Mouse (Mus musculus) embryo, embryonic 10.5 days (tissue): ENCODE measurements around the gene Sh3rf1.

Experiments used
- DNase-seq: peaks from one replicate; pipeline ENCODE4 v3.0.0-alpha.2; 2015; ENCODE audit warnings: low spot score

Sh3rf1 gene

GRCm38 (mm10) chr8:61261374-61261773, 37.7 kb downstream of the Sh3rf1 start:
- no peak for DNase-seq

DNA sequence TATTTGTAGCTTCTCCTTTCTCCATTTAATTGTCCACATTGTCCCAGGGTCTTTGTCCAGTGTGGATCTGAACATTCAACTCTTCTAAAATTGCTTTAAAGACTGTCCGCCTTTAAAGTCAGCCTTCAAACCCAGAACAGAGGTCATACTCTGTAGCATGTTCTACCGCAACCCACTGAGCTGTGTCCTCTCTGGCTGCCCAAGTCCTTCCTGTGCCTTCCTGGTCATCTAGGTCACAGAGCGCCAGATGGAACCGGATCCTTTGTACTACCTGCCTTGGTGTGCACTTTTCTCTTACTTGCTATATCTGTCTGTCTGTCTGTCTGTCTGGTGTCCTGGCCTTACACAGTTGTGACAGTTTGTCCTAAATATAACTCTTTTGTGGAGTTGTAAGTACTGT, 40.0 kb downstream of the Sh3rf1 start:
- no peak for DNase-seq

- no peak for DNase-seq
These were observed 41.2 kb downstream of the Sh3rf1 start for GRCm38 (mm10) chr8:61264881-61265280.

DNA sequence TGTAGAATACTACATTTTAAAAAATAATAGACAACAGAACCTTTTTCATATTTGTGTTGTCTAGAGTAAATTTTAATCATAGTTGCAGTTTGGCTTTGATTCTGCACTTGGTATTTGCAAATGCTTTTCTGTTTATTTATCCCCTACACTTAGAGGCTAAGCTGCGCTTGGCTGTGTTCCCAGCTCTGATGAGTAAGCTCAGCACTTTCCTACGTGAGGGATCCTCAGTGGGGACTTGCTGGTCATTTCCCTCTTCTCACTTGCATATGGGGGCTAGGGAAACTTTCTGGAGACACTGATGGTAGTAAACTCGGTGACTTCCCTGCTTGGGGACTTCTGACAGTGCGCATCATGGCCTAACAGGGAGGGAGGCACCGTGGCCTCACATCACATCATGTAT, 41.7 kb downstream of the Sh3rf1 start:
- DNase-seq, result no peak

DNA sequence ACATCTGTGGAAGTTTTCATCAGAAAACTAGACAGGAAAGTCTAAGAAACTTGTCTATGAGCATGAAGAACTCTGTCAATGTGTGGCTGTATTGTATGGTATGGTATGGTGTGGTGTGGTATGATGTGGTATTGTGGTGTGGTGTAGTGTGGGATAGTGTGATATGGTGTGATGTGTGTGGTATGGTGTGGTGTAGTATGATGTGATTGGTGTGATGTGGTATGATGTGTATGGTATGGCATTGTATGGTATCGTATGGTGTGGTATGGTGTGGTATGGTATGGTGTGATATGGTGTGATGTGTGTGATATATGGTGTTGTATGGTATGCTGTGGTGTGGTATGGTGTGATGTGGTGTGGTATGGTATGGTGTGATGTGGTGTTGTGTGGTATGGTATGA, 43.4 kb downstream of the Sh3rf1 start:
- no peak for DNase-seq

- no peak for DNase-seq
These were observed 44.0 kb downstream of the Sh3rf1 start for GRCm38 (mm10) chr8:61267692-61268091.

GRCm38 (mm10) chr8:61268233-61268916, 44.7 kb downstream of the Sh3rf1 start:
- no peak for DNase-seq

- no peak for DNase-seq
These were observed 46.3 kb downstream of the Sh3rf1 start for GRCm38 (mm10) chr8:61270016-61270415.

- no peak for DNase-seq
These were observed 46.9 kb downstream of the Sh3rf1 start for GRCm38 (mm10) chr8:61270541-61270940.

- no peak for DNase-seq
These were observed 47.3 kb downstream of the Sh3rf1 start for GRCm38 (mm10) chr8:61270961-61271360.

- no peak for DNase-seq
These were observed 49.2 kb downstream of the Sh3rf1 start for GRCm38 (mm10) chr8:61272838-61273237.

DNA sequence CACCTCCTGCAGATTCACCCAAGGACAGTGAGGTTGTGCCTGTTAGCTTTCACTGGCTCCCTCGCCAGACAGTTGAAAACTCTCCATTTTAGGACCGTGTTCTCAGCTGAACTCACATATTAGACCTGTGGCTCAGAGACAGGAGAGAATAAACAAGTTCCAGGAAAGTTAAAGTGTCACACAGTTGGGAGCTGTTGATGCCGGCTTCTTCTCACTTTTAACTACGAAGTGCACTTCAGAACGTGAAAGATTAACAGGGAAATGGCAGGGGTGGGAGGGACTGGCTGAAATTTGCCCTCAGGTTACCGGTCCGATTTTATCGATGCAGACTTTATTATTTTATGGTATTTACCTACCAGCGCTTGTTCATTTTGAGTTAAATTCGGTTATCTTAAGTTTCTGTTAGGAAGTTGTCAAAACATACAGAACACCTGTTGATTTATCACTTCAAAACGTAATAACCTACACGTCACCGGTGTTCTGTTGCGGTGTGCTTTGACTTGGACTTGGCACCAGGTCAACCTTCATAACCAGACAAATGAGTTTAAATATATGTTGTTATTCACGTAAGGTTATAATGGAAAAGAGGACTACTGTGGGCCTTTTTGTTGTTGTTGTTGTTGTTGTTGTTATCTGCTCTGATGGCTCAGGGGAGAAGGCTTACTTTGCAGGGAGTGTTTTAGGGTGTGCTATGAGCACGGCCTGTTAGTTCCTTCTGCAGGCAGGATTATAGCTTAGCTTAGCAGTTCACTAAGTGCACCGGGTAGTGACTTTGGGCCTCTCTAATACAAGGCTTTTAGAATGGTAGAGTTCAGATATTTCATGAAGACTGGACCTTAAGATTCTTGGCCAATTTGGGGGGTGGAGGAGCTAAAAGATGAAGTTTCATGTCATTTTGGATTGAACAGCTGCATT, 49.9 kb downstream of the Sh3rf1 start:
- DNase-seq, result no peak

- peak; percentile 60 for DNase-seq
These were observed 51.2 kb downstream of the Sh3rf1 start for GRCm38 (mm10) chr8:61274602-61275462.

- no peak for DNase-seq
These were observed 52.0 kb downstream of the Sh3rf1 start for GRCm38 (mm10) chr8:61275463-61276356.

- DNase-seq, result no peak
These were observed 52.7 kb downstream of the Sh3rf1 start for GRCm38 (mm10) chr8:61276397-61276796.

- no peak for DNase-seq
These were observed 55.4 kb downstream of the Sh3rf1 start for GRCm38 (mm10) chr8:61279030-61279429.

- no peak for DNase-seq
These were observed 58.9 kb downstream of the Sh3rf1 start for GRCm38 (mm10) chr8:61282303-61283168.

DNA sequence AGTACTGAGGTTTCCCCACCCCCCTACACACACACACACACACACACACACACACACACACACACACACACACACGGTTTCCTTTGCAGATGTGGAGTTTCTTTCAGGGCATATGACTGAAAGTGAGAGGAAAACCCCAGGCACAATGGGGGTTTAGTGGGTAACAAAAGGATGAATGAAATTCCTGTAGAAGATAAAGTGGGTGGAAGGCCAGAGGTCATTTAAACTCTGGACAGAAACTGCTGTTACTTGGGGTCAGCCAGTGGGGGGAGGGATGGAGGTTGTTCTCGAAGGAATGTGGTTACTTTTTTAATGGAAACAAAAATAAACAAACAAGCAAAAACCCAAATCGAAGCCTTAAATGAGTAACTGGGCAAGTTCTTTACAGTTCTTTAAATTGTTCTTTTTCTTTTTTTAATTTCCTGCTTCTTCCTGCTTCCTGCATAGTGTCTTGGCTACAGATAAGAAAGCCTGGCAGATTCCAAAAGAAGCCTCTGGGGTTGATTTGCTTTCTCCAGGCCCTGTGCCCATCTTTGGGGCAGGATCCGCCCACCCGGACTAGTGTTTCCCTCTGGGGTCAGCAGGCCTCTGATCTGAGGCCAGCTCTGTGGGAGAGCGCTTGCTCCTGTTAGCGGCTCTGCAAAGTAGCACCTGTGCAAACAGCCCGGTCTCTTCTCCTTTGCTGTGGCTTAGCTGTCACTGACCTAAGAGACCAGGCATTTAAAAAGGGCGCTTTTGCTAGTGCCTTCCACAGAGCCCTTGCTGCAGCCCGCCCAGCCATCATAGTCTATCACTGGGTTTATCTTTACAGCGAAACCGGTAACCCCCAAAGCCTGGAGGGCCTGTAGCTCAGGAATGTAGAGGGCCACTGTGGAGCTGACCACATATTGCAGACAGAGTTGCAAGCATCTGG, 59.8 kb downstream of the Sh3rf1 start:
- peak; percentile 90 for DNase-seq

DNA sequence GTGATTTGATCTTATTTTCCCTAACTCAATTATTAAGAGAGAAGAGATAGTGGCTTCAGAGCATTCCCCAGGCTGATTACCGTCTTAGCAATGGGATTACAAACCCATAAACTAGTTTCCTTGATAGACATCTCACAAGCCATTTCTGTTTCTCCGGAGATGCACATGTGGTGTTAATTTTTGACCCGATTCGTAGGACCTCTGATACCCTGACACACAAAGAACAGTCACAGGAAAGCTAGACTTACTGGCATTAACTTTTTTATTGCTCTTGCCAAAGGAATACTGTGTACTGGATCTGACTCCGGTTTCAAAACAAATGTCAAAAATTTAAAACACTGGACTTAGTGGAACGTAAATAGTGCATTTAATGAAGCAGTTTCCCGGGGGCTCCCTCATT, 62.2 kb downstream of the Sh3rf1 start:
- DNase-seq, result no peak
